Mouse (Mus musculus) kidney, adult 9 months (tissue): Measurements from ENCODE around the gene Nat8f1.
"Not testable (repeated sequence)": the region's sequence is repeated elsewhere in the genome, so short reads cannot be mapped to it uniquely, and the experiment has no call there.

Experiments used
- DNase-seq: peaks from one replicate; pipeline ENCODE4 v3.0.0; 2022

Gene Nat8f1

GRCm38 (mm10) chr6:85906911-85907351, 8.6 kb downstream of the Nat8f1 start:
- DNase-seq: peak; percentile 48

- peak; percentile 92 for DNase-seq
These were observed 10.8 kb downstream of the Nat8f1 start, which contains the start of gene Nat8f4 for GRCm38 (mm10) chr6:85904642-85905061. Gene Nat8f4, minus strand, starts transcription at chr6:85904884.

GRCm38 (mm10) chr6:85902303-85902702, 13.2 kb downstream of the Nat8f1 start:
- no peak for DNase-seq

- DNase-seq: not testable (repeated sequence)
These were observed 16.7 kb downstream of the Nat8f1 start for GRCm38 (mm10) chr6:85898596-85899475.

GRCm38 (mm10) chr6:85895061-85895648, 20.3 kb downstream of the Nat8f1 start:
- peak; percentile 67 for DNase-seq

- DNase-seq: no peak
These were observed 26.5 kb downstream of the Nat8f1 start for GRCm38 (mm10) chr6:85888961-85889360.

- DNase-seq: no peak
These were observed 31.2 kb downstream of the Nat8f1 start for GRCm38 (mm10) chr6:85884311-85884710.

- DNase-seq: not testable (repeated sequence)
These were observed 32.2 kb downstream of the Nat8f1 start for GRCm38 (mm10) chr6:85883246-85883645.

GRCm38 (mm10) chr6:85869006-85869405, 46.5 kb downstream of the Nat8f1 start, which contains the start of gene Nat8f2:
Gene Nat8f2, minus strand, starts transcription at chr6:85869158.
- DNase-seq: peak; percentile 92

GRCm38 (mm10) chr6:85867726-85868690, 47.5 kb downstream of the Nat8f1 start:
- DNase-seq: peak; percentile 49

- not testable (repeated sequence) for DNase-seq
These were observed 48.5 kb downstream of the Nat8f1 start for GRCm38 (mm10) chr6:85866995-85867394.

GRCm38 (mm10) chr6:85866166-85866565, 49.3 kb downstream of the Nat8f1 start:
- not testable (repeated sequence) for DNase-seq

GRCm38 (mm10) chr6:85864900-85865639, 50.4 kb downstream of the Nat8f1 start:
- peak; percentile 84 for DNase-seq

GRCm38 (mm10) chr6:85863840-85864239, 51.6 kb downstream of the Nat8f1 start:
- no peak for DNase-seq

GRCm38 (mm10) chr6:85863136-85863535, 52.4 kb downstream of the Nat8f1 start:
- no peak for DNase-seq

- peak; percentile 79 for DNase-seq
These were observed 52.9 kb downstream of the Nat8f1 start for GRCm38 (mm10) chr6:85862565-85862964.

GRCm38 (mm10) chr6:85861247-85861646, 54.2 kb downstream of the Nat8f1 start:
- DNase-seq: no peak
